Mouse (Mus musculus) right cerebral cortex, postnatal 14 days (tissue): ENCODE results near the gene Rnf4.

Experiments
- DNase-seq: peaks from one replicate; pipeline ENCODE4 v3.0.0; 2022

The Rnf4 gene

GRCm38 (mm10) chr5:34336097-34336774, at the start of gene Rnf4:
Gene Rnf4, plus strand, starts transcription at chr5:34336289.
- peak; percentile 98 for DNase-seq

GRCm38 (mm10) chr5:34286516-34286915, 49.6 kb upstream of the Rnf4 start:
- no peak for DNase-seq

GRCm38 (mm10) chr5:34287001-34287837, 48.9 kb upstream of the Rnf4 start:
- DNase-seq = peak; percentile 31

- DNase-seq = no peak
These were observed 48.3 kb upstream of the Rnf4 start for GRCm38 (mm10) chr5:34287838-34288145.

- DNase-seq = peak; percentile 95
These were observed 47.9 kb upstream of the Rnf4 start, which contains the start of the genes Zfyve28 and Cfap99 for GRCm38 (mm10) chr5:34288154-34288716. Gene Zfyve28, minus strand, starts transcription at chr5:34288449. Gene Cfap99, plus strand, starts transcription at chr5:34288600.

GRCm38 (mm10) chr5:34289286-34289685, 46.8 kb upstream of the Rnf4 start:
- no peak for DNase-seq

GRCm38 (mm10) chr5:34293363-34293762, 42.7 kb upstream of the Rnf4 start:
- DNase-seq = no peak

- DNase-seq = no peak
These were observed 41.4 kb upstream of the Rnf4 start for GRCm38 (mm10) chr5:34294696-34295095.

GRCm38 (mm10) chr5:34295141-34295540, 40.9 kb upstream of the Rnf4 start:
- DNase-seq = no peak

- DNase-seq = no peak
These were observed 38.0 kb upstream of the Rnf4 start for GRCm38 (mm10) chr5:34298061-34298460.

GRCm38 (mm10) chr5:34298937-34299535, 37.1 kb upstream of the Rnf4 start:
- no peak for DNase-seq

- no peak for DNase-seq
These were observed 33.7 kb upstream of the Rnf4 start for GRCm38 (mm10) chr5:34302377-34302776.

GRCm38 (mm10) chr5:34309016-34309415, 27.1 kb upstream of the Rnf4 start:
- no peak for DNase-seq

- no peak for DNase-seq
These were observed 16.5 kb upstream of the Rnf4 start for GRCm38 (mm10) chr5:34319491-34320034.

GRCm38 (mm10) chr5:34321236-34321635, 14.9 kb upstream of the Rnf4 start:
- no peak for DNase-seq

GRCm38 (mm10) chr5:34325286-34325685, 10.8 kb upstream of the Rnf4 start:
- no peak for DNase-seq

GRCm38 (mm10) chr5:34326249-34326691, 9.8 kb upstream of the Rnf4 start:
- no peak for DNase-seq

- peak; percentile 30 for DNase-seq
These were observed 9.1 kb upstream of the Rnf4 start for GRCm38 (mm10) chr5:34326875-34327576.

- no peak for DNase-seq
These were observed 6.0 kb upstream of the Rnf4 start for GRCm38 (mm10) chr5:34330136-34330535.

GRCm38 (mm10) chr5:34334081-34334480, 2.0 kb upstream of the Rnf4 start:
- DNase-seq = no peak

GRCm38 (mm10) chr5:34335539-34336096, 471 bp upstream of the Rnf4 start:
- DNase-seq = no peak
